29 mouse cellular contexts compared by ENCODE assay signal in the genomic region with DNA sequence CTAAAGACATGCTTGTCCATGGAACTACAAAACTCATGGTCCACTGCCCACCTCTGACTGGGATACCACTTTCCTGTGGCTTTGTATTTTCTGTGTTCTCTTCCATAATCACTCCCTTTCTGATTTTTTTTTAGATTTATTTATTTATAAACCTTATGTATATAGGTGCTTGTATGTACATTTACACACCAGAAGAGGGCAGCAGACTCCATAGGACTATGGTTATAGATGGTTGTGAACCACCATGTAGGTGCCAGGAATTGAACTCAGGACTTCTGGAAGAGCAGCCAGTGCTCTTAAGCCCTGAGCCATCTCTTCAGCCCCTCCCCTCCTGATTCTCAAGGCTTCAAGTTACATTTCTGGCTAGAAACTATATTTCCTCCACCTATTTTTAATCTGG. TPM values are rescaled to one million over a fixed set of nuclear protein-coding genes. Genes with fewer than 3 reads are reported as not detected.
DNase-seq lines count a peak whose midpoint lies in the region; ATAC-seq and TF ChIP-seq lines count a peak whose summit lies in the region.
"Had no signal": no experiment of that assay in that cellular context is flagged by ENCODE, and none has a peak within 500 bp of the region (broad histone marks: within the 10 kb centered on the region; RNA-seq: fewer than 3 reads in every experiment).

No protein-coding gene starts in this region.

- no peak for TF ChIP-seq POLR2A in MEL (IDR thresholded peaks at IDR 0.05; ENCODE audit: control insufficient read depth in 1 of 2, insufficient read depth in 1 of 2, low read depth in 1 of 2, low read length in 2 of 2, poor library complexity in 1 of 2)

- no peak for DNase-seq in gastrocnemius, adult 2 months
- no peak for DNase-seq in gastrocnemius, adult 18-20 months (ENCODE audit: low spot score)
- DNase-seq in liver, postnatal 0 days: no peak
- DNase-seq in MEL (ENCODE audit: low read depth, low spot score): peak; percentile 67
- peak; percentile 31 for DNase-seq in splenic B cell, adult 2 months (ENCODE audit: low read depth, low spot score)
- no peak for DNase-seq in left cerebral cortex, postnatal 36 days (ENCODE audit: low spot score in 2 of 2)
- no peak for DNase-seq in spleen, adult 18-20 months
- DNase-seq: adrenal gland, adult 2 months; B cell, adult 2 months; cerebellum, adult 11-12 months; cerebellum, postnatal 10 days; gastrocnemius, postnatal 36 days; kidney, postnatal 4 days; liver, embryonic 13.5 days; lung, postnatal 4 days; thymus, postnatal 25 days had no signal

- peaks cover 49% of the 10 kb centered on the region for H3K36me3 ChIP-seq in liver, postnatal 0 days (replicated peaks; ENCODE audit: insufficient read depth, low read length)
- peaks cover 83% of the 10 kb centered on the region for H3K36me3 ChIP-seq in liver, embryonic 12.5 days
- peaks cover 0 to 20% of the 10 kb centered on the region in 2 experiments; a peak in 2 of 4 replicates for H3K36me3 ChIP-seq in MEL (ENCODE audit: control insufficient read depth in 1 of 2, insufficient read depth in 2 of 2, low read length in 2 of 2)
- peaks cover 9% of the 10 kb centered on the region; the same call in 1 of the 2 replicates for H3K36me3 ChIP-seq in splenic B cell, adult 2 months (ENCODE audit: control insufficient read depth, insufficient read depth, low read length, poor library complexity, severe bottlenecking)

- H3K9ac ChIP-seq in liver, postnatal 0 days (replicated peaks): no peak overlapping the region
- no peak overlapping the region for H3K9ac ChIP-seq in liver, embryonic 12.5 days
- no peak overlapping the region for H3K9ac ChIP-seq in MEL (ENCODE audit: control insufficient read depth, low read depth, low read length, poor library complexity, severe bottlenecking)
- H3K9ac ChIP-seq: hindbrain, embryonic 15.5 days; intestine, embryonic 15.5 days; kidney, embryonic 15.5 days; limb, embryonic 13.5 days; liver, embryonic 13.5 days; lung, embryonic 15.5 days; midbrain, embryonic 15.5 days had no signal

- no peaks in the 10 kb centered on the region for H3K9me3 ChIP-seq in liver, postnatal 0 days (ENCODE audit: low read length)
- H3K9me3 ChIP-seq in liver, embryonic 12.5 days (replicated peaks): no peaks in the 10 kb centered on the region
- H3K9me3 ChIP-seq in MEL (replicated peaks; ENCODE audit: insufficient read depth, low read length): no peaks in the 10 kb centered on the region
- H3K9me3 ChIP-seq: embryonic facial prominence, embryonic 10.5 days; hindbrain, embryonic 15.5 days; intestine, embryonic 15.5 days; kidney, embryonic 15.5 days; limb, embryonic 13.5 days; liver, embryonic 13.5 days; lung, embryonic 15.5 days; midbrain, embryonic 15.5 days had no signal

- intact Hi-C loops in gastrocnemius, adult 2 months (cut with DNase I): loop anchor here (5.0 kb wide), 1 partner anchor 48 kb away; no protein-coding TSS in a partner anchor
- intact Hi-C loops in left cerebral cortex, postnatal 36 days (cut with DNase I): no loop called here

- H3K27me3 ChIP-seq in liver, postnatal 0 days (ENCODE audit: insufficient read depth, low read length): no peaks in the 10 kb centered on the region
- H3K27me3 ChIP-seq in liver, embryonic 12.5 days (replicated peaks): no peaks in the 10 kb centered on the region
- no peaks in the 10 kb centered on the region for H3K27me3 ChIP-seq in MEL (ENCODE audit: control insufficient read depth in 1 of 2, insufficient read depth in 2 of 2, low read length in 2 of 2)
- H3K27me3 ChIP-seq in splenic B cell, adult 2 months (ENCODE audit: control insufficient read depth, insufficient read depth, low read length, poor library complexity, severe bottlenecking): no peaks in the 10 kb centered on the region
- H3K27me3 ChIP-seq: hindbrain, embryonic 15.5 days; intestine, embryonic 15.5 days; kidney, embryonic 15.5 days; limb, embryonic 13.5 days; liver, embryonic 13.5 days; lung, embryonic 15.5 days; midbrain, embryonic 15.5 days had no signal

- no peak for ATAC-seq in liver, postnatal 0 days
- no peak for ATAC-seq in liver, embryonic 12.5 days
- ATAC-seq: forebrain, embryonic 16.5 days; intestine, embryonic 15.5 days; midbrain, embryonic 15.5 days had no signal

- TF ChIP-seq EP300 in liver, postnatal 0 days (IDR thresholded peaks at IDR 0.05; ENCODE audit: low read depth): no peak
- TF ChIP-seq EP300 in MEL (IDR thresholded peaks at IDR 0.05; ENCODE audit: low read depth in 1 of 2, low read length in 2 of 2): no peak

- no peak overlapping the region for H3K4me2 ChIP-seq in liver, postnatal 0 days (ENCODE audit: low read depth, low read length)
- H3K4me2 ChIP-seq in liver, embryonic 12.5 days: no peak overlapping the region
- H3K4me2 ChIP-seq: hindbrain, embryonic 15.5 days; intestine, embryonic 15.5 days; kidney, embryonic 15.5 days; limb, embryonic 13.5 days; liver, embryonic 13.5 days; lung, embryonic 15.5 days; midbrain, embryonic 15.5 days had no signal

- peak; percentile 72 for TF ChIP-seq RAD21 in MEL (IDR thresholded peaks at IDR 0.05; ENCODE audit: low read depth, low read length)

- H3K4me1 ChIP-seq in liver, postnatal 0 days (ENCODE audit: insufficient read depth): no peaks in the 10 kb centered on the region
- H3K4me1 ChIP-seq in liver, embryonic 12.5 days: no peaks in the 10 kb centered on the region
- no peaks in the 10 kb centered on the region for H3K4me1 ChIP-seq in MEL (ENCODE audit: control insufficient read depth in 1 of 2, insufficient read depth in 2 of 2, low read length in 2 of 2)
- H3K4me1 ChIP-seq: embryonic facial prominence, embryonic 10.5 days; hindbrain, embryonic 15.5 days; intestine, embryonic 15.5 days; kidney, embryonic 15.5 days; limb, embryonic 13.5 days; liver, embryonic 13.5 days; lung, embryonic 15.5 days; midbrain, embryonic 15.5 days had no signal

- H3K27ac ChIP-seq in gastrocnemius, adult 2 months: no peak overlapping the region
- no peak overlapping the region for H3K27ac ChIP-seq in liver, postnatal 0 days (ENCODE audit: low read depth)
- no peak overlapping the region for H3K27ac ChIP-seq in liver, embryonic 12.5 days
- H3K27ac ChIP-seq in MEL (ENCODE audit: control insufficient read depth, low read depth, low read length): no peak overlapping the region
- H3K27ac ChIP-seq: embryonic facial prominence, embryonic 10.5 days; hindbrain, embryonic 15.5 days; intestine, embryonic 15.5 days; kidney, embryonic 15.5 days; limb, embryonic 13.5 days; liver, embryonic 13.5 days; lung, embryonic 15.5 days; midbrain, embryonic 15.5 days had no signal

- H3K79me2 ChIP-seq in MEL (ENCODE audit: control insufficient read depth, insufficient read depth, low read length, poor library complexity): no peaks in the 10 kb centered on the region

- H3K4me3 ChIP-seq in gastrocnemius, adult 2 months: no peak overlapping the region
- H3K4me3 ChIP-seq in liver, postnatal 0 days (ENCODE audit: low read depth, low read length): no peak overlapping the region
- H3K4me3 ChIP-seq in liver, embryonic 12.5 days: no peak overlapping the region
- H3K4me3 ChIP-seq in MEL (ENCODE audit: control insufficient read depth in 1 of 2, insufficient read depth in 1 of 2, low read depth in 2 of 2, low read length in 2 of 2): no peak overlapping the region
- H3K4me3 ChIP-seq: embryonic facial prominence, embryonic 10.5 days; hindbrain, embryonic 15.5 days; intestine, embryonic 15.5 days; kidney, embryonic 15.5 days; limb, embryonic 13.5 days; liver, embryonic 13.5 days; lung, embryonic 15.5 days; midbrain, embryonic 15.5 days had no signal

- TF ChIP-seq CTCF in gastrocnemius, adult 2 months (IDR thresholded peaks at IDR 0.05): peak; percentile 42
- TF ChIP-seq CTCF in liver, postnatal 0 days (IDR thresholded peaks at IDR 0.05; ENCODE audit: low read depth): peak; percentile 38
- TF ChIP-seq CTCF in MEL (IDR thresholded peaks at IDR 0.05 in 2 of 3, conservative IDR thresholded peaks at IDR 0.05 in 1 of 3; ENCODE audit: control insufficient read depth in 1 of 3, insufficient read depth in 1 of 3, low read depth in 2 of 3, low read length in 3 of 3, poor library complexity in 1 of 3, severe bottlenecking in 1 of 3): peak; percentile 10 to 68 (median 49); a peak in 5 of 6 replicates

RNA-seq across cellular contexts. Expression of a gene that starts 16.3 kb away (rescaled TPM):
- not detected for total RNA-seq in gastrocnemius, adult 2 months (2021)
- total RNA-seq in gastrocnemius, adult 18-20 months (2021): not detected
- 1.2 TPM in 2 replicates for polyA plus RNA-seq in liver, postnatal 0 days (2015; fragmentation: Nextera tagmentation; extraction: Ambion mirVana)
- 0.85 and 0.89 TPM in 2 replicates for polyA plus RNA-seq in liver, embryonic 12.5 days (2016; fragmentation: Nextera tagmentation; extraction: Ambion mirVana)
- total RNA-seq in MEL (2012; rRNA removed): 2.2 and 3.1 TPM in 2 replicates
- polyA plus RNA-seq in MEL (2012; ENCODE audit: insufficient read depth in 1 of 2, insufficient read length in 2 of 2, low read depth in 1 of 2, low replicate concordance in 2 of 2, missing spikeins in 1 of 2): 1 to 10 TPM in 1 of 2 experiments, not detected in 1; 9.9 TPM
- under 1 TPM in 1 of 2 experiments, not detected in 1; 0.96 TPM for total RNA-seq in left cerebral cortex, postnatal 36 days (2021)
- total RNA-seq: gastrocnemius, postnatal 36 days had no signal

RNA-seq across cellular contexts. Expression of a gene that starts 25.6 kb away (rescaled TPM):
- total RNA-seq in gastrocnemius, adult 2 months (2021): not detected
- total RNA-seq in gastrocnemius, adult 18-20 months (2021): not detected
- polyA plus RNA-seq in liver, postnatal 0 days (2015; fragmentation: Nextera tagmentation; extraction: Ambion mirVana): not detected in 2 replicates
- polyA plus RNA-seq in liver, embryonic 12.5 days (2016; fragmentation: Nextera tagmentation; extraction: Ambion mirVana): 0.12 TPM in 1 of 2 replicates, not detected in the other
- 0.04 TPM in 1 of 2 replicates, not detected in the other for total RNA-seq in MEL (2012; rRNA removed)
- not detected for polyA plus RNA-seq in MEL (2012; ENCODE audit: insufficient read depth in 1 of 2, insufficient read length in 2 of 2, low read depth in 1 of 2, low replicate concordance in 2 of 2, missing spikeins in 1 of 2)
- 1 to 10 TPM; 1.2 to 1.5 TPM for total RNA-seq in left cerebral cortex, postnatal 36 days (2021)
- total RNA-seq: adrenal gland, adult 2 months; gastrocnemius, postnatal 36 days; heart, adult 8-10 months; hematopoietic stem cell, adult 5-6 weeks; neutrophil, adult 5-6 weeks had no signal
- polyA plus RNA-seq: adrenal gland, adult 2 months; heart, embryonic 16.5 days; limb, embryonic 13.5 days; liver, embryonic 13.5 days; lung, embryonic 15.5 days had no signal

RNA-seq across cellular contexts. Expression of a gene that starts 57.2 kb away (rescaled TPM):
- 10 to 100 TPM; 19.9 to 34.9 TPM for total RNA-seq in gastrocnemius, adult 2 months (2021)
- 10 to 100 TPM; 20.0 to 24.5 TPM for total RNA-seq in gastrocnemius, adult 18-20 months (2021)
- 5.6 and 6.0 TPM in 2 replicates for polyA plus RNA-seq in liver, postnatal 0 days (2015; fragmentation: Nextera tagmentation; extraction: Ambion mirVana)
- 21.1 and 22.4 TPM in 2 replicates for polyA plus RNA-seq in liver, embryonic 12.5 days (2016; fragmentation: Nextera tagmentation; extraction: Ambion mirVana)
- total RNA-seq in MEL (2012; rRNA removed): 26.4 and 32.8 TPM in 2 replicates
- 10 to 100 TPM; 30.2 to 78.6 TPM for polyA plus RNA-seq in MEL (2012; ENCODE audit: insufficient read depth in 1 of 2, insufficient read length in 2 of 2, low read depth in 1 of 2, low replicate concordance in 2 of 2, missing spikeins in 1 of 2)
- total RNA-seq in left cerebral cortex, postnatal 36 days (2021): 10 to 100 TPM; 28.0 to 38.6 TPM

RNA-seq across cellular contexts. Expression of a gene that starts 58.4 kb away (rescaled TPM):
- total RNA-seq in gastrocnemius, adult 2 months (2021): 10 to 100 TPM; 16.1 to 21.2 TPM
- 10 to 100 TPM; 18.8 to 20.4 TPM for total RNA-seq in gastrocnemius, adult 18-20 months (2021)
- polyA plus RNA-seq in liver, postnatal 0 days (2015; fragmentation: Nextera tagmentation; extraction: Ambion mirVana): 23.8 and 25.0 TPM in 2 replicates
- polyA plus RNA-seq in liver, embryonic 12.5 days (2016; fragmentation: Nextera tagmentation; extraction: Ambion mirVana): 37.7 and 40.8 TPM in 2 replicates
- 107 and 117 TPM in 2 replicates for total RNA-seq in MEL (2012; rRNA removed)
- 100 to 1,000 TPM in 1 of 2 experiments, not detected in 1; 145 TPM for polyA plus RNA-seq in MEL (2012; ENCODE audit: insufficient read depth in 1 of 2, insufficient read length in 2 of 2, low read depth in 1 of 2, low replicate concordance in 2 of 2, missing spikeins in 1 of 2)
- 10 to 100 TPM; 23.7 to 28.6 TPM for total RNA-seq in left cerebral cortex, postnatal 36 days (2021)

RNA-seq across cellular contexts. Expression of a gene that starts 58.4 kb away (rescaled TPM):
- total RNA-seq in gastrocnemius, adult 2 months (2021): under 1 TPM; 0.59 to 0.71 TPM
- 1 to 10 TPM in 1 of 2 experiments, under 1 TPM in 1; 0.43 to 2.5 TPM for total RNA-seq in gastrocnemius, adult 18-20 months (2021)
- 0.76 and 1.2 TPM in 2 replicates for polyA plus RNA-seq in liver, postnatal 0 days (2015; fragmentation: Nextera tagmentation; extraction: Ambion mirVana)
- polyA plus RNA-seq in liver, embryonic 12.5 days (2016; fragmentation: Nextera tagmentation; extraction: Ambion mirVana): 0.35 and 0.69 TPM in 2 replicates
- total RNA-seq in MEL (2012; rRNA removed): 3.1 and 3.2 TPM in 2 replicates
- 1 to 10 TPM in 1 of 2 experiments, not detected in 1; 5.0 TPM for polyA plus RNA-seq in MEL (2012; ENCODE audit: insufficient read depth in 1 of 2, insufficient read length in 2 of 2, low read depth in 1 of 2, low replicate concordance in 2 of 2, missing spikeins in 1 of 2)
- under 1 TPM; 0.97 to 0.99 TPM for total RNA-seq in left cerebral cortex, postnatal 36 days (2021)

Comparison
In these comparisons a context has a peak if more than half of its experiments do, and no peak if none do; other contexts are left out.
1. DNase-seq: peak in MEL (single experiment) and splenic B cell, adult 2 months (single experiment); none in gastrocnemius, adult 2 months (single experiment), gastrocnemius, adult 18-20 months (single experiment), liver, postnatal 0 days (single experiment), left cerebral cortex, postnatal 36 days (0 of 2) and spleen, adult 18-20 months (0 of 2).
2. Peak in every context shown above with its lines, with median percentiles within 50 percentile points of each other: CTCF ChIP-seq.